Mouse (Mus musculus) ES-Bruce4 (cell line): ENCODE results near the gene Scn1b. TPM values are rescaled to one million over a fixed set of nuclear protein-coding genes. Genes with fewer than 3 reads are reported as not detected.
A peak's percentile ranks its signal among the peaks of the same experiment; 100 is the strongest.

Experiments used
- H3K27ac ChIP-seq: 2 replicates; pipeline ENCODE4 v1.5.1; 2012; ENCODE audit warnings: low read length, inconsistent platforms; ENCODE audit not compliant: insufficient read depth
- H3K27me3 ChIP-seq: 2 replicates; pipeline ENCODE4 v1.6.1; 2012; ENCODE audit warnings: mild to moderate bottlenecking, low read length, inconsistent platforms; ENCODE audit not compliant: control insufficient read depth, poor library complexity, insufficient read depth, severe bottlenecking
- H3K36me3 ChIP-seq: 2 replicates; pipeline ENCODE4 v1.6.1; 2012; ENCODE audit warnings: inconsistent platforms, mild to moderate bottlenecking, low read length, moderate library complexity; ENCODE audit not compliant: control insufficient read depth, poor library complexity, insufficient read depth, severe bottlenecking
- H3K4me1 ChIP-seq: one replicate; pipeline ENCODE4 v1.8.1; 2011; ENCODE audit warnings: low read length; ENCODE audit not compliant: control insufficient read depth, insufficient read depth
- H3K4me3 ChIP-seq: 2 replicates; pipeline ENCODE4 v1.5.1; 2011; ENCODE audit warnings: low read depth, mild to moderate bottlenecking, low read length
- H3K9ac ChIP-seq: 2 replicates; pipeline ENCODE4 v1.6.1; 2012; ENCODE audit warnings: low read depth, mild to moderate bottlenecking, inconsistent platforms; ENCODE audit not compliant: poor library complexity, severe bottlenecking
- H3K9me3 ChIP-seq: replicated peaks from 2 replicates; pipeline ENCODE4 v1.6.1; 2012; ENCODE audit warnings: mild to moderate bottlenecking, low read length, inconsistent platforms; ENCODE audit not compliant: control insufficient read depth, poor library complexity, insufficient read depth, severe bottlenecking
- CTCF ChIP-seq: IDR thresholded peaks from one replicate; pipeline ENCODE4 v1.8.1; 2011; ENCODE audit warnings: low read depth, low read length
- EP300 ChIP-seq: IDR thresholded peaks from 2 replicates; pipeline ENCODE4 v1.6.1; 2011; ENCODE audit warnings: low read depth, low read length; ENCODE audit not compliant: insufficient read depth
- POLR2A ChIP-seq: IDR thresholded peaks from one replicate; pipeline ENCODE4 v1.8.1; 2011; ENCODE audit warnings: low read length; ENCODE audit not compliant: insufficient read depth
- polyA plus RNA-seq: library from polyadenylated mRNA; stranded (reverse); fragments of >200 nt; gene quantifications from 2 replicates; pipeline ENCODE4 v1.2.4, GENCODE M21; 2011; ENCODE audit warnings: low read depth; ENCODE audit not compliant: missing spikeins, insufficient read depth, insufficient read length

Scn1b gene
- polyA plus RNA-seq, 1 experiment: 27.5 TPM

DNA sequence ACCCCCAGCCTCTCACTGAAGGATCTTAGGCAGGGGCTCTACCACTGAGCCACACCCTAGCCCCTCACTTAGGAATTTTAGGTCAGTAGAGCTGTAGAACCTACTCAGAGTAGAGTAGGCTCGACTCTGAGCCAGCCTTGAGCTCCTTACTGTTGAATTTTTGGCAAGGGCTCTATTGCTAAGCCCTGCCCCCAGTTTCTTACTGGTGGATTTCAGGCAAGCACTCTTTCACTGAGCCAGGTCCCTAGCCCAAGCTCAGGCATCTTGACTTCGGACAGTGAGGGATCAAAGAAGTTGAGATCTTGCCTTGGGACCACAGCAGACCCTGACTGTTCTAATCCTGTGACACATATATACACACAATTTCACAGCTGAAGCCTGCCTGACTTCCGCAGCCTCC is 3.1 kb downstream of the Scn1b start:
- H3K9me3 ChIP-seq: no peaks in the 10 kb centered on the region
- no peak overlapping the region for H3K9ac ChIP-seq
- no peak overlapping the region for H3K27ac ChIP-seq
- peaks cover 5% of the 10 kb centered on the region for H3K27me3 ChIP-seq
- no peaks in the 10 kb centered on the region for H3K36me3 ChIP-seq
- no peak overlapping the region for H3K4me3 ChIP-seq
- TF ChIP-seq EP300 (no peak), CTCF (no peak), POLR2A (no peak)
- H3K4me1 ChIP-seq: no peaks in the 10 kb centered on the region

DNA sequence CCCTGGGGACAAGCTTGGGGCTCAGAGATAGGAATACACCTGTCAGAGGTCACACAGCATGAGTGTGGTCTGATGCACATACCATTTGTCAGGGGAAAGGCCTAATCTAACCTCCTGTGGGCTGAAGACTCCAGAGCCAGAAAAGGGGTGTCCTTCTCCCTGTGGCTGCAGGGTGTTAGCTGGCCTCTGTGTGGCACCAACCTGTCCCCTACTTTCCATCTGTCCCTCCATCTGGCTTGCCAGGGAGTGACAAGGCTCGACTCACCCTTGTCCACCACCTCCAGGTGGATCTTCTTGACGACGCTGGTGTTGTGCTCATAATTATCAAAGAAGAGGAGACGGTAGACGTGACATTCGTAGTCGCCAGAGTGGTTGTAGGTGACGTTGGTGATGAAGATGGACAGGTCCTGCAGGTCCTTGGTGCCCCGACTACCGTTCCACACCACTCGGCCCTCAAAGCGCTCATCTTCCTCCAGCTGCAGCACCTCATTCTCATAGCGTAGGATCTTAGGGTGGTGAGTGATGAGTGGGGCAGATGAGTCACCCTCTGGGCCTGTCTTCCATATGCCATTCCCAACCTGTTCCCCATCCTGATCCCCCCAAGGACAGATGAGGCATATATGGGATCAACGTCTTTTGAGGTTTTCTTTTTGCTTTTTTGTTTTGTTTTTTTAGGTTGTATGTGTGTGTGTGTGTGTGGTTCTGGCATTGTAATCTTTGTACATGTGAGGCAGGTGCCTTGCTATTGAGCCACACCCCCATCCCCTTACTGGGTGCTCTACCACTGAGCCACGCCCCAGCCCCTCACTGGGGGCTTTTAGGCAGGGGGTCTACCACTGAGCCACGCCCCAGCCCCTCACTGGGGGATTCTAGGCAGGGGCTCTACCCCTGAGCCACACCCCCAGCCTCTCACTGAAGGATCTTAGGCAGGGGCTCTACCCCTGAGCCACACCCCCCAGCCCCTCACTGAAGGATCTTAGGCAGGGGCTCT is 3.9 kb downstream of the Scn1b start:
- H3K27me3 ChIP-seq: peaks cover 5% of the 10 kb centered on the region
- no peak overlapping the region for H3K4me3 ChIP-seq
- H3K9me3 ChIP-seq: no peaks in the 10 kb centered on the region
- no peak overlapping the region for H3K27ac ChIP-seq
- H3K4me1 ChIP-seq: no peaks in the 10 kb centered on the region
- TF ChIP-seq CTCF (no peak), EP300 (no peak), POLR2A (no peak)
- H3K9ac ChIP-seq: no peak overlapping the region
- H3K36me3 ChIP-seq: no peaks in the 10 kb centered on the region

DNA sequence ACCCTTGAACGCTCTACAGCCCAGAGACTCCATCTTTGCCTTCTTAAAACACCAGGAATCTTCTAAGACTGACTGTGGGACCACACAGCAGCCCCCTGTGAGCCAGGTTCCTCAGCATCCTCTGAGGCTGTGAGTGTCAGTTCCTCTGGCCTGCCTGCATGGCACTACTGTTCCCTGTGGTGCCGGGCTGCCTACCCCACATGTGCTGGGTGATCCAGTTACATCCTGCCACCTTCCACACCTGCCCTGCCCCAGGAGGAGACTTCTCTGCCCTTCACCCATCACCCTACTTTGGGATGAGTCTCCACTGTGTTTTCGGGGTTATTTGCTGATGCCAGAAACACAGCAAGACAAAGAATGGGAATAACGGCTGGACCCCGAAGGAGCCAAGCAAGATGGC is 7.2 kb downstream of the Scn1b start:
- H3K4me3 ChIP-seq: no peak overlapping the region
- TF ChIP-seq CTCF (no peak), EP300 (no peak), POLR2A (no peak)
- no peak overlapping the region for H3K9ac ChIP-seq
- no peak overlapping the region for H3K27ac ChIP-seq
- no peaks in the 10 kb centered on the region for H3K27me3 ChIP-seq
- no peaks in the 10 kb centered on the region for H3K9me3 ChIP-seq
- no peaks in the 10 kb centered on the region for H3K4me1 ChIP-seq
- H3K36me3 ChIP-seq: no peaks in the 10 kb centered on the region

DNA sequence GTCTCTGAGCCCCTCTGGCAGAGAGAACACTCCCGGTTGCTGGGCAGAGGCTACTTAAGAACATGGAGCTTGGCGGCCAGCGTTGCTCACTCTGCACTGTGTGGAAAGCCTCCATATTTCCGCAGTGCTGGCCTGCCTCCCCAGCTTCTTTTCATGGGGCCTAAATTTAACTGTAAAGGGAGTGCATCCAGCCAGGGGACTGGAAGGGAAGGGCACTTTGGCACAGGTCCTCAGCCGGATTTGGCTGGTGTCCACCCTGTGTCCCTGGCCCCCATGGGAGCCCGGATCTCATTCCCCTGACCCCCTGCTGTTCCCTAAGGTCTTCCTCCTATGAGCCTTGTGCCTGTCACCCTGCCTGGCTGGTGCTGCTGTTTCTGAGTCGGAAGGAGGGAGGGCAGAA is 8.3 kb downstream of the Scn1b start:
- no peaks in the 10 kb centered on the region for H3K27me3 ChIP-seq
- no peaks in the 10 kb centered on the region for H3K36me3 ChIP-seq
- TF ChIP-seq CTCF: no peak
- H3K27ac ChIP-seq: no peak overlapping the region
- no peaks in the 10 kb centered on the region for H3K4me1 ChIP-seq
- H3K9ac ChIP-seq: no peak overlapping the region
- no peaks in the 10 kb centered on the region for H3K9me3 ChIP-seq
- no peak overlapping the region for H3K4me3 ChIP-seq

DNA sequence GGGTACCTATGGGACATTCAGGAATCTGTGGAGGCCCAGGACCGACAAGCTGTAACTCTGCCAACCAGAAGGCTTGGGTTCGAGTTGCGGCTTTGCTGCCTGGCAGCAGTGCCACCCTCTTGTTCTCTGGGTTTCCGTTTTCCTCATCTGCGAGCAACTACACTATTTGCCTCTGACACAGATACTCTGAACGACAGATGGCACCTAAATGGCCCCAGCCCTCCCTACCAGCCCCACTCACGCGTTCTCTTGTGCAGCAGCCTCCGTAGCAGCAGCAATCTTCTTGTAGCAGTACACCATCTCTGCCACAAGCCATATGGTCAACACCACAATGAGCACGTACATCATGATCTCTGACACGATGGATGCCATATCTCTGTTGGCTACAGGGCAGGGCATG is 9.3 kb downstream of the Scn1b start:
- Histone ChIP-seq H3K9me3 (no peaks in the 10 kb centered on the region), H3K36me3 (no peaks in the 10 kb centered on the region), H3K4me1 (no peaks in the 10 kb centered on the region), H3K27me3 (no peaks in the 10 kb centered on the region), H3K4me3 (peak overlapping the region; percentile 2), H3K27ac (no peak overlapping the region), H3K9ac (peak overlapping the region; percentile 75; the same call in 1 of the 2 replicates)
- TF ChIP-seq POLR2A: no peak
- no peak for TF ChIP-seq CTCF
- no peak for TF ChIP-seq EP300

DNA sequence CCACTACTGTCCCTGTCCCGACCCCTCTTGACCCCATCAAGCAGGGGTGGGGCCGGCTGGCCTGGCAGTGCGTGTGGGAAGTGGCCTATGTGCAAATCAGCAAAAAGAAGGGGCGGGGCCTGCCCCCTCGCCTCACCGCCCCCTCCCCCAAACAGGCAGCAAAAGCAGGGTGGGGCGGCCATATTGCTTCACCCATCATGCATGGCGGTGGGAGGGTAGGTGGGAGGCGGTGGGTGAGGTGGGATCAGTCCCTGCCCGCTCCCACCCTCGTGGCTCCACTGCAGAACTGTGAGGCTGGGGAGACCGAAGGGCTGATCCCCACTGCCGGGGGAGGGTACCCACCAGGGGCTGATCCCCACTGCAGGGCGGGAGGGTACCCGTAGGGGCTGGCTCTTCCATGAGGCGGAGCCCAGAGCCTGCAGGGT is 10.1 kb downstream of the Scn1b start:
- peak overlapping the region; percentile 75 for H3K9ac ChIP-seq
- H3K4me3 ChIP-seq: peak overlapping the region; percentile 81
- H3K9me3 ChIP-seq: no peaks in the 10 kb centered on the region
- TF ChIP-seq EP300 (0 out of 2 replicates have a peak, but pooled peaks have one; percentile 37), CTCF (no peak), POLR2A (peak; percentile 65)
- H3K27ac ChIP-seq: no peak overlapping the region
- H3K36me3 ChIP-seq: no peaks in the 10 kb centered on the region
- H3K27me3 ChIP-seq: no peaks in the 10 kb centered on the region
- H3K4me1 ChIP-seq: no peaks in the 10 kb centered on the region
